Mouse (Mus musculus): Measurements from ENCODE around the gene Gstt3. TPM values are rescaled to one million over a fixed set of nuclear protein-coding genes. Genes with fewer than 3 reads are reported as not detected.

The Gstt3 gene
- total and polyA plus RNA-seq, 3 experiments = 72.3 to 163 (median 109) TPM

DNA sequence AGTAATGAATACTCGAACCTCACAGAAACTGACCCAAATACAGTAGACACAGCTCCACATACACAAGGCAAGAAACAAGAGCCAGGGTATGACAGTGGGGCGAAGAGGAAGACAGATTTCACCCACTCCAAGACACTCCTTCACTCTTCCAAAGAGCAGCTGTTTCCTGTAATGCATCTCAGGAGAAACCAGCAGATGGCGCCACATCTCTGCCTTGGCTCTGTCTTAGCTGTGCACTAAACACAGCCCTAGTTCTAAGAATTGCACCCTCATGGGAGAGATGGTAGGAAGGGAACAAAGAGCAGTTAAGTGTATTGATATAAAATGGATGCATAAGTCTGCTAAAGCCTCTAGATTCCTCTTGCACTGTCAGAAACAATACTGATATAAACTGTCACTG lies 37.2 kb downstream of the Gstt3 start (continued):
- TF ChIP-seq USF1 (IDR thresholded peaks at IDR 0.05; ENCODE audit: low read depth, low read length) = no peak
- TF ChIP-seq SMC3 (IDR thresholded peaks at IDR 0.05; ENCODE audit: low read depth, low read length) = peak; percentile 94
- TF ChIP-seq E2F4 (IDR thresholded peaks at IDR 0.05; ENCODE audit: insufficient replicate concordance, low read depth, low read length) = no peak
- 0 out of 2 replicates have a peak, but pooled peaks have one; percentile 19 for TF ChIP-seq KAT2A (IDR thresholded peaks at IDR 0.05; ENCODE audit: insufficient replicate concordance, low read length)
- TF ChIP-seq ZNF384 (IDR thresholded peaks at IDR 0.05; ENCODE audit: low read depth, low read length) = peak; percentile 70
- peak; percentile 71 for TF ChIP-seq SIN3A (IDR thresholded peaks at IDR 0.05; ENCODE audit: low read length)
- TF ChIP-seq UBTF (IDR thresholded peaks at IDR 0.05; ENCODE audit: low read depth, low read length) = no peak

DNA sequence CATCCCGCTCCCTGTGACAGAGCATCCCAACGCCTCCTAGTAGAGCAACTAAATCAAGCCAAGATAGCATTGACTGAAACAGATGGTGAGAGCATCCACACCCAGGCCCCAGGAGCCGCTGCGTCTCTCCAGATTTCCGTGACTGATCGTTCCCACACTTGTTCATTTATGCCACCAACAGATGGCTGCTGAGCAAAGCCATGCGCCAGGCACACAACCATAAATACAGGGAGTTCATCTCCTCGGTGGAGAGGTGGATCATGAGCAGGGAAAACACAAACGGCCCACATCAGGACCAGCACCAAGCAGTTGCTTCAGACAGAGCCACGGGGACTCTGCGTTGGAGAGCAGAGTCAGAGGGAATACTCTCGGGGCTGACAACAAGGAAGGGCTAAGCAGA lies 37.8 kb downstream of the Gstt3 start:
- DNase-seq (ENCODE audit: extremely low read depth) = no peak
- no peak overlapping the region for H3K4me3 ChIP-seq (replicated peaks in 1 of 3; ENCODE audit: low read depth in 2 of 3, low read length in 2 of 3, poor library complexity in 1 of 3)
- no peak overlapping the region for H3K27ac ChIP-seq (ENCODE audit: insufficient read depth, low read depth)
- peaks cover 73 to 98% of the 10 kb centered on the region in 2 experiments for H3K36me3 ChIP-seq (replicated peaks in 1 of 2; ENCODE audit: control insufficient read depth in 1 of 2, insufficient read depth in 1 of 2, low read length in 1 of 2)
- H3K27me3 ChIP-seq (replicated peaks) = no peaks in the 10 kb centered on the region
- no peak overlapping the region for H3K9ac ChIP-seq (ENCODE audit: insufficient read depth, low read depth)
- no peaks in the 10 kb centered on the region for H3K9me3 ChIP-seq (replicated peaks; ENCODE audit: low read length)
- no peak overlapping the region for H3K4me2 ChIP-seq (ENCODE audit: insufficient read depth, low read depth, poor library complexity, severe bottlenecking)
- dilution Hi-C loops (cut with MboI; ENCODE audit: extremely low pct_ligation_motif_present, extremely low pct_unique_long_range_greater_than_20kb, low sequenced_read_pairs) = no loop called here
- in situ Hi-C loops (cut with MboI; ENCODE audit: low pct_ligation_motif_present, low pct_unique_long_range_greater_than_20kb, low sequenced_read_pairs) = loop anchor here (10.0 kb wide), 1 partner anchor 111 kb away; no protein-coding TSS in a partner anchor
- H3K79me2 ChIP-seq (replicated peaks; ENCODE audit: control insufficient read depth, extremely low read depth, insufficient read depth, poor library complexity, severe bottlenecking) = no peaks in the 10 kb centered on the region
- TF ChIP-seq MEF2A (IDR thresholded peaks at IDR 0.05; ENCODE audit: borderline replicate concordance, low read depth, low read length) (no peak), E2F4 (IDR thresholded peaks at IDR 0.05; ENCODE audit: insufficient replicate concordance, low read depth, low read length) (no peak), SIN3A (IDR thresholded peaks at IDR 0.05; ENCODE audit: low read length) (no peak), BHLHE40 (IDR thresholded peaks at IDR 0.05; ENCODE audit: low read depth, low read length) (no peak), MAZ (IDR thresholded peaks at IDR 0.05; ENCODE audit: low read depth, low read length) (no peak), CHD2 (IDR thresholded peaks at IDR 0.05; ENCODE audit: low read length) (no peak), TCF12 (IDR thresholded peaks at IDR 0.05; ENCODE audit: low read depth, low read length) (no peak), ZKSCAN1 (IDR thresholded peaks at IDR 0.05; ENCODE audit: borderline replicate concordance, low read depth, low read length) (no peak), JUND (conservative IDR thresholded peaks at IDR 0.05; ENCODE audit: low read depth, low read length) (no peak), POLR2A (IDR thresholded peaks at IDR 0.05; ENCODE audit: low read depth, low read length) (no peak), MAFK (IDR thresholded peaks at IDR 0.05; ENCODE audit: insufficient replicate concordance, low read length) (no peak), RAD21 (IDR thresholded peaks at IDR 0.05; ENCODE audit: low read depth, low read length) (no peak), JUN (IDR thresholded peaks at IDR 0.05; ENCODE audit: insufficient read depth, low read depth, low read length) (no peak), MAX (IDR thresholded peaks at IDR 0.05; ENCODE audit: low read length) (no peak), IRF4 (IDR thresholded peaks at IDR 0.05; ENCODE audit: low read depth, low read length) (no peak), HCFC1 (IDR thresholded peaks at IDR 0.05; ENCODE audit: low read depth, low read length) (no peak), USF1 (IDR thresholded peaks at IDR 0.05; ENCODE audit: low read depth, low read length) (no peak), GABPA (IDR thresholded peaks at IDR 0.05; ENCODE audit: insufficient replicate concordance, low read depth, low read length) (no peak), POLR2AphosphoS2 (IDR thresholded peaks at IDR 0.05; ENCODE audit: low read depth, low read length) (no peak), ZMIZ1 (IDR thresholded peaks at IDR 0.05; ENCODE audit: low read depth, low read length) (no peak)
- no peaks in the 10 kb centered on the region for H3K4me1 ChIP-seq (ENCODE audit: control insufficient read depth in 1 of 2, insufficient read depth in 2 of 2)
